Mouse (Mus musculus) liver, embryonic 14.5 days (tissue): Measurements from ENCODE around the gene Phkg1. TPM values are rescaled to one million over a fixed set of nuclear protein-coding genes. Genes with fewer than 3 reads are reported as not detected.

ENCODE experiments used
- ATAC-seq: fragments of 200-750 bp; cut with Nextera tagmentation; 2 replicates; pipeline ENCODE4 v1.8.0; 2017; ENCODE audit warnings: moderate number of reproducible peaks, mild to moderate bottlenecking, moderate library complexity; ENCODE audit not compliant: insufficient read depth
- DNase-seq, 3 experiments: peaks; one replicate each; pipeline ENCODE4 v3.0.0-alpha.2; 2012 to 2013; ENCODE audit warnings: low read depth in 3 of 3, low spot score in 3 of 3
- H3K27ac ChIP-seq: fragments of 300-500 bp; sonication (generic); 2 replicates; pipeline ENCODE4 v1.5.1; 2014; ENCODE audit warnings: moderate library complexity, mild to moderate bottlenecking, control low read depth, inconsistent platforms
- H3K27me3 ChIP-seq: fragments of 300-500 bp; sonication (generic); 2 replicates; pipeline ENCODE4 v1.6.1; 2014; ENCODE audit warnings: mild to moderate bottlenecking, low read length, moderate library complexity; ENCODE audit not compliant: control insufficient read depth, insufficient read depth
- H3K36me3 ChIP-seq: fragments of 300-500 bp; sonication (generic); replicated peaks from 2 replicates; pipeline ENCODE4 v1.6.1; 2014; ENCODE audit warnings: low read depth; ENCODE audit not compliant: control insufficient read depth, insufficient read depth
- H3K4me1 ChIP-seq, 2 experiments: fragments of 200-500 bp in 1 of 2; fragments of 300-500 bp in 1 of 2; sonication (generic) in 1 of 2; replicated peaks; 2 replicates each; pipeline ENCODE4 v1.6.1; 2012 to 2014; ENCODE audit warnings: antibody characterized with exemption in 1 of 2, inconsistent platforms in 1 of 2, low read length in 1 of 2; ENCODE audit not compliant: control insufficient read depth in 2 of 2, insufficient read depth in 2 of 2
- H3K4me2 ChIP-seq: fragments of 300-500 bp; sonication (generic); 2 replicates; pipeline ENCODE4 v1.6.1; 2014; ENCODE audit warnings: low read depth, mild to moderate bottlenecking, control low read depth, moderate library complexity
- H3K4me3 ChIP-seq, 2 experiments: fragments of 200-500 bp in 1 of 2; fragments of 300-500 bp in 1 of 2; sonication (generic) in 1 of 2; 2 replicates each; pipeline ENCODE4 v1.5.1; 2012 to 2014; ENCODE audit warnings: low read depth in 2 of 2, low read length in 2 of 2, mild to moderate bottlenecking in 2 of 2, control low read depth in 1 of 2, inconsistent platforms in 1 of 2, moderate library complexity in 1 of 2; ENCODE audit not compliant: insufficient read depth in 1 of 2
- H3K9ac ChIP-seq: fragments of 300-500 bp; sonication (generic); replicated peaks from 2 replicates; pipeline ENCODE4 v1.6.1; 2014; ENCODE audit warnings: mild to moderate bottlenecking, control low read depth, moderate library complexity
- H3K9me3 ChIP-seq: fragments of 300-500 bp; sonication (generic); 2 replicates; pipeline ENCODE4 v1.6.1; 2016; ENCODE audit warnings: low read length, mixed read lengths; ENCODE audit not compliant: control insufficient read depth
- CTCF ChIP-seq: IDR thresholded peaks from 2 replicates; pipeline ENCODE4 v1.5.1; 2016; ENCODE audit warnings: antibody characterized with exemption, low read depth, control low read depth
- EP300 ChIP-seq: IDR thresholded peaks from 2 replicates; pipeline ENCODE4 v1.6.1; 2016; ENCODE audit warnings: antibody characterized with exemption, low read depth
- WGBS: fragments of 180-500 bp; shearing (Covaris S2); extraction: QIAGEN DNeasy Blood & Tissue Kit; methylation state at CpG from one replicate; pipeline ENCODE4 v1.1.7; 2014; ENCODE audit not compliant: insufficient replicate concordance; 5-methylcytosine and 5-hydroxymethylcytosine counted together
- polyA plus RNA-seq, 2 experiments: library from polyadenylated mRNA; depleted of rRNA in 1 of 2; stranded (reverse) in 1 of 2; unstranded in 1 of 2; fragments of >200 nt; fragmentation: Nextera tagmentation in 1 of 2; extraction: Ambion mirVana in 1 of 2; gene quantifications; 2 replicates each; pipeline versions ENCODE4 v1.2.1 to v1.2.3; 2012 to 2014

The Phkg1 gene
- polyA plus RNA-seq, 2 experiments, result 0.10 to 0.18 TPM

DNA sequence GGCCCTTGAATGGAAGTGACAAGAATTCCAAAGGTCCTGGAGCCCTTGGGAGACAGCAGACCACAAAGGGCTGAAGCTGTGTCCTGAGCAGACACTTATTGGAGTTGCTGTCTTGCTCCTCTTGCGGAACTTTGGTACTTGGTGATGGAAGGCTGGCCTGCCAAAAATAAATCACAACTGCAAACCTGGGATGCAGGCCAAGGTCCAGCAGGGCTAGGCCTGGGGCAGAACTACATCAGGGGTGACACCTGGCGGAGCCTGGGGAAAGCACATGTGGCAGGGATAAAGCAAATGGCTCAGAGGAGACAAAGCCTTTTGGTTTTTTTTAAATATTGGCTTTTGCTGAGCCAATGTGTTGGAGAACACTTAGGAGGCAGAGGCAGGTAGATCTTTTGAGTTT lies 19.4 kb downstream of the Phkg1 start:
- H3K27me3 ChIP-seq, result no peaks in the 10 kb centered on the region
- no peak overlapping the region for H3K4me2 ChIP-seq
- no peak overlapping the region for H3K27ac ChIP-seq
- ATAC-seq, result no peak
- no peak overlapping the region for H3K4me3 ChIP-seq
- H3K9me3 ChIP-seq, result no peaks in the 10 kb centered on the region
- 66% methylated on average over 2 of the region's 2 CpGs for WGBS
- DNase-seq, result no peak
- no peaks in the 10 kb centered on the region for H3K4me1 ChIP-seq
- peaks cover 29% of the 10 kb centered on the region for H3K36me3 ChIP-seq
- no peak for TF ChIP-seq EP300
- TF ChIP-seq CTCF, result peak; percentile 73
- no peak overlapping the region for H3K9ac ChIP-seq

DNA sequence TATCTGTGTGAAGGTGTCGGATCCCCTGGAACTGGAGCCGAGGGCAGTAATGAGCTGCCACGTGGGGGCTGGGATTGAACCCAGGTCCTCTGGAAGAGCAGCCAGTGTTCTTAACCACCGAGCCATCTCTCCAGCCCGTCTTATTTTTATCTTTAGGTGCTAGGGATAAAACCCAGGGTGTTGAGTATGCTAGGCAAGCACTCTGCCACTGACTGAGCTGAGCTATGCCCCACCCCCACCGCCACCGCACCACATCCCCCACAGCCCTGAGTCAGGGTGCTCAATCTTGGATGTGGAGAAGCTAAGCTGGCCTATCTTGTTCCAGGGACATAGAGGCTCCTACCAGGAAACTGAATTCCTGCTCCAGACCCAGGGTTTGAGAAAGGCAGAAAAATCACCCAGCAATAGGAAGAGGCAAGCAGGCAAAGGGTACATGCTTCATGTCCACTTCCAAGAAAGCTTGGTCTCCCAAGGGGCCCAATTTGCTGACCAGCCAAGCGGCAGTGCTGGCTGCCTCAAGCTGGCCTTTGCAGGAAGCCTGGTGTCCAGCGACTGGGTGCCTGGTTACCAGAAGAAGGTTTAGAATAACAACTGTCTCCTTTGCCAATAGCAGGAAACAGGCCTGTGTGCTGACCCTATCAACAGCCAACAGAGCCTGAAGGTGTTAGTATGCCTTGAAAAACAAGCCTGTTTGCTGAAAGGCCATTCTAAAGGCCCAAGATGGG lies 20.5 kb downstream of the Phkg1 start:
- 59% methylated on average over 9 of the region's 9 CpGs for WGBS
- H3K9ac ChIP-seq, result no peak overlapping the region
- no peak overlapping the region for H3K27ac ChIP-seq
- H3K27me3 ChIP-seq, result no peaks in the 10 kb centered on the region
- H3K36me3 ChIP-seq, result peaks cover 23% of the 10 kb centered on the region
- H3K4me1 ChIP-seq, result no peaks in the 10 kb centered on the region
- ATAC-seq (no peak), DNase-seq (no peak)
- no peak overlapping the region for H3K4me2 ChIP-seq
- no peaks in the 10 kb centered on the region for H3K9me3 ChIP-seq
- TF ChIP-seq EP300 (no peak), CTCF (no peak)
- no peak overlapping the region for H3K4me3 ChIP-seq

DNA sequence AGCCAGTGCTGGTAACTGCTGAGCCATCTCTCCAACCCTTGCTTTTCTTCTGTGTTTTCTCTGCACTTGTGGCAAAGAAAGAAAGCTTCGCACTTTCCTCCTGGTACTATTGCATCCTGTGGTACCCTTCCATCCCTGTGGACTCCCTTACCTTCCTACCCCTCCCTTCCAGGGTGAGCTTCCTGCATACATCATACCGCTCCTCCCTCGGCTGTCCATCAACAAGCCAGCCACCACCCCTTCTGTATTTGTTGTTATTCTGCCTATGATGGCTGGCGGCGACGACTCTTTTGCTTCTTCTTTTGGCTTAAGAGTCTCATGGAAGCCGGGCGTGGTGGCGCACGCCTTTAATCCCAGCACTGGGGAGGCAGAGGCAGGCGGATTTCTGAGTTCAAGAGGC lies 23.3 kb downstream of the Phkg1 start:
- H3K27ac ChIP-seq, result no peak overlapping the region
- H3K4me1 ChIP-seq, result no peaks in the 10 kb centered on the region
- H3K4me3 ChIP-seq, result no peak overlapping the region
- H3K9me3 ChIP-seq, result no peaks in the 10 kb centered on the region
- ATAC-seq (no peak), DNase-seq (no peak)
- H3K36me3 ChIP-seq, result no peaks in the 10 kb centered on the region; the same call in 1 of the 2 replicates
- H3K9ac ChIP-seq, result no peak overlapping the region
- no peaks in the 10 kb centered on the region for H3K27me3 ChIP-seq
- TF ChIP-seq CTCF (no peak), EP300 (no peak)
- no peak overlapping the region for H3K4me2 ChIP-seq
- WGBS, result 64% methylated on average over 11 of the region's 11 CpGs

DNA sequence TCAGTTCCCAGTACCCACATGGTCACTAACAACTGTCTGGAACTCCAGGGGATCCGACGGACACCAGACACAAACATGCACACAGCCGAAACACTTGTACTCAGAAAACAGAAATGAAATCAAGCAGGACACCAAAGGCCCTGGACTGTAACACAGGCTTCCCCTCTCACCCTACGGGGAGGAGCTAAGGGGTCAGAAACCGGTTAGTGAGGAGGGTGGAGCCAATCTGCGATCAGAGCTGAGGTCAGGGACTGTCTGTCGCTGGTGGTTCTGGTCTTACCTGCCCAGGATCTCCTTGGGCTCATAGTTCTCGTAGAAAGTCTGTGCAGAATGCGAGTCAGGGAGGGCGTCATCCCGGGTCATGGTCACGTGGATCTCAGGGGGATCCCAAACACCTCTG lies 24.4 kb downstream of the Phkg1 start:
- Histone ChIP-seq H3K9ac (no peak overlapping the region), H3K9me3 (no peaks in the 10 kb centered on the region), H3K4me1 (no peaks in the 10 kb centered on the region), H3K36me3 (no peaks in the 10 kb centered on the region), H3K27ac (no peak overlapping the region), H3K27me3 (no peaks in the 10 kb centered on the region), H3K4me2 (no peak overlapping the region), H3K4me3 (no peak overlapping the region)
- TF ChIP-seq EP300 (no peak), CTCF (no peak)
- 73% methylated on average over 12 of the region's 12 CpGs for WGBS
- ATAC-seq (no peak), DNase-seq (no peak)

DNA sequence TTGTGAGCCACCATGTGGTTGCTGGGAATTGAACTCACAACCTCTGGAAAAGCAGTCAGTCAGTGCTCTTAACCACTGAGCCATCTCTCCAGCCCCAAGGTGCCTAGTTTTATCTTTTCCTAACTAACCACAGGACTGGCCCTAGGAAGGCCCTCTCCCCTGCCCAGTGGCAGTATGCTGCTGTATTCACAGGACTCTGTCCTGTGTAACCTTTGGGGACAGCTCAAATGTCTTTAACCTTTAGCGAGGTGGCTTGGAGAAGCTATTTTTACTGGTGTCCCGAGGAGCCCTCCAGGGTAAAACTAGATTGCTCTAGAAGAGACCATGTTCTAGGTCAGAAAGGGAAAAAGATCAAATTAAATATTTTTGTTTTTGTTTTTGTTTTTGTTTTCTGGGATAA lies 27.1 kb downstream of the Phkg1 start:
- H3K4me1 ChIP-seq, result no peaks in the 10 kb centered on the region
- no peak overlapping the region for H3K9ac ChIP-seq
- H3K4me2 ChIP-seq, result no peak overlapping the region
- no peaks in the 10 kb centered on the region for H3K27me3 ChIP-seq
- no peaks in the 10 kb centered on the region for H3K36me3 ChIP-seq
- no peak for TF ChIP-seq EP300
- no peak for TF ChIP-seq CTCF
- H3K4me3 ChIP-seq, result no peak overlapping the region
- ATAC-seq (no peak), DNase-seq (no peak)
- H3K9me3 ChIP-seq, result no peaks in the 10 kb centered on the region
- WGBS, result 66% methylated on average over 2 of the region's 2 CpGs
- no peak overlapping the region for H3K27ac ChIP-seq
